In genomic region chr4:9081701-9082562, GRCm38 (mm10) we compare ENCODE assay signal across 8 mouse cellular contexts.
DNase-seq lines count a peak whose midpoint lies in the region; ATAC-seq and TF ChIP-seq lines count a peak whose summit lies in the region.

No protein-coding gene starts in this region.

- no peak overlapping the region for H3K4me3 ChIP-seq in stomach, embryonic 15.5 days (replicated peaks)
- H3K4me3 ChIP-seq in stomach, postnatal 0 days (ENCODE audit: low read depth, low read length) = no peak overlapping the region
- no peak overlapping the region for H3K4me3 ChIP-seq in heart, embryonic 16.5 days (ENCODE audit: low read length)
- H3K4me3 ChIP-seq in lung, embryonic 14.5 days (ENCODE audit: low read depth, low read length) = no peak overlapping the region

- WGBS in stomach, embryonic 15.5 days = 44% methylated on average over 14 of the region's 14 CpGs
- WGBS in stomach, postnatal 0 days = 44% methylated on average over 14 of the region's 14 CpGs
- WGBS in heart, embryonic 16.5 days = 44% methylated on average over 14 of the region's 14 CpGs
- WGBS in lung, embryonic 14.5 days = 25% methylated on average over 14 of the region's 14 CpGs

- peak; percentile 35; the same call in 1 of the 2 replicates for ATAC-seq in stomach, embryonic 15.5 days (ENCODE audit: insufficient read depth, low FRiP score, low read depth)
- ATAC-seq in stomach, postnatal 0 days (ENCODE audit: low FRiP score, low TSS enrichment) = no peak
- ATAC-seq in heart, embryonic 16.5 days (replicated peaks; ENCODE audit: extremely low read depth, insufficient read depth, low FRiP score) = no peak
- ATAC-seq in lung, embryonic 14.5 days (ENCODE audit: insufficient read depth) = no peak

- no peaks in the 10 kb centered on the region for H3K27me3 ChIP-seq in stomach, embryonic 15.5 days (replicated peaks)
- H3K27me3 ChIP-seq in stomach, postnatal 0 days (ENCODE audit: control insufficient read depth, insufficient read depth, low read length) = no peaks in the 10 kb centered on the region
- H3K27me3 ChIP-seq in heart, embryonic 16.5 days (ENCODE audit: control insufficient read depth, insufficient read depth, low read length) = no peaks in the 10 kb centered on the region
- no peaks in the 10 kb centered on the region for H3K27me3 ChIP-seq in lung, embryonic 14.5 days (ENCODE audit: insufficient read depth, low read length)

- H3K27ac ChIP-seq in stomach, embryonic 15.5 days = no peak overlapping the region
- no peak overlapping the region for H3K27ac ChIP-seq in stomach, postnatal 0 days (replicated peaks)
- H3K27ac ChIP-seq in heart, embryonic 16.5 days (ENCODE audit: low read length) = peak overlapping the region; percentile 69
- H3K27ac ChIP-seq in lung, embryonic 14.5 days (ENCODE audit: low read depth) = no peak overlapping the region

- no peak overlapping the region for H3K9ac ChIP-seq in stomach, embryonic 15.5 days
- H3K9ac ChIP-seq in stomach, postnatal 0 days (ENCODE audit: low read length) = no peak overlapping the region
- no peak overlapping the region for H3K9ac ChIP-seq in heart, embryonic 16.5 days (ENCODE audit: low read length)
- no peak overlapping the region for H3K9ac ChIP-seq in lung, embryonic 14.5 days

- peak; percentile 45 to 66 for DNase-seq in adrenal gland, adult (ENCODE audit: inconsistent age in 2 of 2, low spot score in 1 of 2)
- DNase-seq in adrenal gland, postnatal 25 days = no peak
- DNase-seq in stomach, postnatal 0 days (ENCODE audit: low spot score) = no peak
- DNase-seq in lung, embryonic 14.5 days = peak; percentile 46
- DNase-seq in right cerebral cortex, postnatal 25 days = peak; percentile 7
- DNase-seq in urinary bladder, postnatal 10 days (ENCODE audit: low spot score) = no peak

- H3K36me3 ChIP-seq in stomach, embryonic 15.5 days = no peaks in the 10 kb centered on the region
- H3K36me3 ChIP-seq in stomach, postnatal 0 days (ENCODE audit: control insufficient read depth, insufficient read depth, low read length) = no peaks in the 10 kb centered on the region
- H3K36me3 ChIP-seq in heart, embryonic 16.5 days (ENCODE audit: control insufficient read depth, insufficient read depth) = no peaks in the 10 kb centered on the region
- H3K36me3 ChIP-seq in lung, embryonic 14.5 days (ENCODE audit: insufficient read depth) = no peaks in the 10 kb centered on the region

- no peak for TF ChIP-seq CTCF in stomach, postnatal 0 days (IDR thresholded peaks at IDR 0.05; ENCODE audit: low read depth)
- TF ChIP-seq CTCF in lung, embryonic 14.5 days (IDR thresholded peaks at IDR 0.05; ENCODE audit: low read depth) = no peak

- no peak for TF ChIP-seq EP300 in stomach, postnatal 0 days (optimal IDR thresholded peaks at IDR 0.05)

- H3K9me3 ChIP-seq in stomach, embryonic 15.5 days = no peaks in the 10 kb centered on the region
- no peaks in the 10 kb centered on the region for H3K9me3 ChIP-seq in stomach, postnatal 0 days (ENCODE audit: control insufficient read depth, low read length)
- no peaks in the 10 kb centered on the region for H3K9me3 ChIP-seq in heart, embryonic 16.5 days (replicated peaks; ENCODE audit: control insufficient read depth, low read length)
- H3K9me3 ChIP-seq in lung, embryonic 14.5 days (ENCODE audit: low read depth, low read length) = no peaks in the 10 kb centered on the region

- no peak overlapping the region for H3K4me2 ChIP-seq in stomach, embryonic 15.5 days
- no peak overlapping the region for H3K4me2 ChIP-seq in stomach, postnatal 0 days (replicated peaks; ENCODE audit: low read depth)
- H3K4me2 ChIP-seq in heart, embryonic 16.5 days (ENCODE audit: low read depth, low read length) = peak overlapping the region; percentile 14; the same call in 1 of the 2 replicates
- H3K4me2 ChIP-seq in lung, embryonic 14.5 days = no peak overlapping the region

- H3K4me1 ChIP-seq in stomach, embryonic 15.5 days = peaks cover 6% of the 10 kb centered on the region; the same call in 1 of the 2 replicates
- peaks cover 6% of the 10 kb centered on the region; the same call in 1 of the 2 replicates for H3K4me1 ChIP-seq in stomach, postnatal 0 days (replicated peaks; ENCODE audit: control insufficient read depth, insufficient read depth)
- H3K4me1 ChIP-seq in heart, embryonic 16.5 days (ENCODE audit: control insufficient read depth, insufficient read depth, low read length) = peaks cover 44% of the 10 kb centered on the region
- H3K4me1 ChIP-seq in lung, embryonic 14.5 days (ENCODE audit: insufficient read depth) = 0 out of 2 replicates have a peak, but pooled peaks cover 5% of the 10 kb centered on the region

Comparison
In these comparisons a context has a peak if more than half of its experiments do, and no peak if none do; other contexts are left out.
1. DNase-seq: peak in adrenal gland, adult (2 of 2), lung, embryonic 14.5 days (single experiment) and right cerebral cortex, postnatal 25 days (single experiment); none in adrenal gland, postnatal 25 days (single experiment), stomach, postnatal 0 days (single experiment) and urinary bladder, postnatal 10 days (single experiment).